Mouse (Mus musculus) ovary, postnatal 10 days (tissue): ENCODE data around the gene C1ql2.

Source experiments
- DNase-seq: peaks from one replicate; pipeline ENCODE4 v3.0.0; 2022; ENCODE audit warnings: low spot score

The C1ql2 gene

DNA sequence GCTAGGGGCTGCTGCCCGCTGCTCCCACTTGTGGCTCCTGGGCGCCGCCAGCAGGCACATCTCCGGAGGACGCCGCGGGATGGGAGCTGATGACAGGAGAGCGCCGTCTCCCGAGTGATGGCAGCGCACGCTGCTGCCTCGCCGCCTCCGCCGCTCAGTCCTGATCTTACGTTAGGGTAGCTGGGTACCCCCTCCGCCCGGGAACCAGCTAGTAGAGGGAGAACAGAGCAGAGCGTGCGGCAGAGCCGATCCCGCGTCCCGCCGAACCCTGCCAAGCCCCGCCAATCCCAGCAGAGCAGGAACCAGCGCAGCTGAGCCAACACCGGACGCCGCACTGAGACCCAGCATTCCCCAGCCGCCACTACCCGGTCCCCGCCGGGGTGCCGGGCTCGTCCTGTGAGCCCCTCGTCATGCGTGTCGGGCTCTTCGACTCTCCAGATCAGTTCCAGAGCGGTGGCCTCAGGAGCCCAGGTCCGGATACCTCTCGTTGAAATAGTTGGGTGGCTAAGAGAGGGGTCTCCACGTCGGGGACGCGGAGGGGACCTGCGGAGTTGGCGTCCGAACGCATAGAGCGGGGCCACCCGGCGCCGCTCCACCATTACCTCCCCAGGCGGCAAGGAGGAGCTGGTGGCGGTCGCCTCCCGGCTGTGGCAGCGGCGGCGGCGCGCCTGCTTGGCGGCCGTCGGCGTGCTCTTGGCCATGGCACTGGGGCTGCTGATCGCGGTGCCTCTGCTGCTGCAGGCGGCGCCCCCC, at the start of gene C1ql2:
TSS of gene C1ql2 (plus strand) at position 164 of the 753 bp plus-strand sequence.
- DNase-seq = no peak

DNA sequence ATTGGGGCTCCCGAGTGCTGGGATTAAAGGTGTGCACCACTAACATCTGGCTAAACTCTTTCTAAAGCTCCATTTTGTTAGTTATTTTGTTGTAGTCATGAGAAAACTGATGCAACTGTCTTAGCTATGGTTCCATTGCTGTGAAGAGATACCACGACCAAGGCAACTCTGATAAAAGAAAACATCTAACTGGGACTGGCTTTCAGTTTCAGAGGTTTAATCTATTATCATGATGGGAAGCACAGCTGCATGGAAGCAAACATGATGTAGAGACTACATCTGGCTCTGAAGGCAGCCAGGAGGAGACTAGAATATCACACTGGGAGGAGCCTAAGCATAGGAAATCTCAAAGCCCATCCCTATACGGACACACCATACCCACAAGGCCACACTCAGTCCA, 48.7 kb upstream of the C1ql2 start:
- no peak for DNase-seq

DNA sequence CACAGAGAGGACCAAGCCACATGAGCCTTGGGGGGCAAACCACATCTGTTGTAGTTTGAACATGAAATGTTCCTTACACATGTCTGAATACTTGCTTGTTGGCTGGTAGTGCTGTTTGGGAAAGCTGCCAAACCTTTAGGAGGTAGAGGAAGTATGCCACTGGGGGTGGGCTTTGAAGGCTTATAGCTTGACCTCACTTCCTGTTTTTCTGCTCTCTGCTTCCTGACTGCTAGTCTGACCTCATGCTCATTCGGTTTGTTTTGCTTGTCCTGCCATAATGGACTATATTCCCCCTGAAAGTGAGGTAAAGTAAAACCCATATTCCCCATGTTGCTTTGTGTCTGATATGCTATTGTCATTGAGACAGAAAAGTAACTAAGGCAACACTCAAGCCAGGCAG, 46.6 kb upstream of the C1ql2 start:
- DNase-seq = no peak

DNA sequence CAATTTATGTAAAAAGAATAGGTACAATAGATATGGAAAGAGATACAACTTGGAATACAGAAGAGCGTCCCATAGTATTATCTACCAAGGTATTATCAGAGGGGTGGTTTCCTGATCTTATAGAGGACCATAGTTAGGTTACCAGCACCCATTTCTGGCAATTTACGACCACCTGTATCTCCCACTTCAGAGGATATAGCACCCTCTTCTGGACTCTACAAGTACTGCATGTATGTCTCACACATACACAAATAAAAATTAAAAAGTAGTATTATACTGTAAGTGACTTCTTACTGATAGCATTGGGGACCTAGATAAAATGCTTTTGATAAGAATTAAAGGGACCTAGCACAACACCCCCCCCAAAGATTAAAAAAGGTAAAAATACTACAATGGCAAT, 43.4 kb upstream of the C1ql2 start:
- DNase-seq = no peak

DNA sequence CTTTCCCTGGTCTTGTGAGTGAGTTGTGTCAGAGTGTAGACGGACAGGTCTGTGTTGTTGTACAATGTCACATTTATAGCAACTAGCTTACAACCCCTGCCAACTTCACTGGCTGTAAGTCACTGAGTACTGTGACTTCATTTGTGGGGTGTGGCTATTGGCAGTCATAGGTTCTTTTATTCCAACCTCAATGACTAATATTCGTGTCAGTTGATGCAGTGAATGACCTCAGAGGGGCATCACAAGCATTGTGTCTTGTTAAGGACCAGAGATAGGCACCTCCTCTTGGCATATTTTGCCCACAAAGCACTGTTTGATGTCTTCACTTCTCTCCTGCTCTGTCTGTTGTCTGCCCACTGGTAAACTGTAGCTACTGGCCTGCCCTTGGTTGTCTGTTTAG, 34.6 kb upstream of the C1ql2 start:
- no peak for DNase-seq

DNA sequence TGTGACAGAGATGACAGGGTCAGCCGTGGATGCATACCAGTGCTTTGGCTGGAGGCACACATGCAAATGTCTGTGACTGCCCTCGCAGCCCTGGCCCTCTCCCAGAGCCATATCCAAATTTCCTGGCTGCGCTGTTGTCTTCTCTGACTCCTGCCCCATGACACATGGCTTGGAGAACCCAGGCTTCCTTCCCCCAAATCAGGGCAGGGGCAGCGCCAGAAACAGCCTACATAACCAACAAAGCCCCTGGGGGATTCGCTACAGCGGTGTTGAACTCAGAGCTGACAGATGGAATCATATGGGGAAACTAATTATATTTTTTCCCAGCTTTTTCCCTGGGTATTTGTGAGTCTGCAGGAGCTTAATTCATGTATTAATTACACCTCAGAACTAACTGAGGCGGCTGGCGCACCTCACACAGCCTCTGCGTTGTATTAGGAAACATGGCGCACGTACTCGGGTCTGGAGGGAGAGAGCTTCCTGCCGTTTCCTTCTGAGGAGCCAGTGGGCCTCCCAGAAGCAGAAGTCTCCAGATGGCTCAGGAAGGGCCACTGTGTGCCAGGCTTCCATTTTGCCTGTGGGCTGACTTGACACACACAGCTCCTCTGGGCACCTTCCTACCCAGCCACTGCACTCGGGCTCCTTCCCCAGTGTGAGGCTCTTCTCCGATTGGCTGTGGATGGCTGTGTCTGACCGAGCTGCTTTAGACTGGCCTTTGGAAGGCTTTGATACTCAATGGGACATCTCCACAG, 18.9 kb upstream of the C1ql2 start:
- no peak for DNase-seq

DNA sequence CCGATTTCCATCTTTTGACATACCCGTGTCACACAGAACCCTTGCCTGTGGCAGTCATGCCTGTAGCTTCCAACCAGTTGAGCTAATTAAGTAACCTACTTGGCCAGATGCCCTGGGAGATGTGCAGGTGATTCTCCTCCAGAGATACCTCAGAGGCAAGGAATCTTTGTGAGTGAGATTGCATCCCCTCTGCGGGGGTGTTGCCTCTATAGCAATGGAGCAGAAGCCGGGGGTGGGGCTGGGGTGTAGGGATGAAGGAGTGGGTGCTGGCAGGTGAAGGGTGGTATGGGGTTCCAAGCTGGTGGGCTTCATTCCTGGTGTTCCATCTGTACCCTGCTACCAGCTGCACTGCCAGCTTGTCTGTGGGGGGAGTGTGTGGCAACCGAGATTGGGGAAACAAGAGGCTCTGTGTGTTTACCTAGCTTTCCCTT, 17.2 kb upstream of the C1ql2 start:
- DNase-seq = no peak

DNA sequence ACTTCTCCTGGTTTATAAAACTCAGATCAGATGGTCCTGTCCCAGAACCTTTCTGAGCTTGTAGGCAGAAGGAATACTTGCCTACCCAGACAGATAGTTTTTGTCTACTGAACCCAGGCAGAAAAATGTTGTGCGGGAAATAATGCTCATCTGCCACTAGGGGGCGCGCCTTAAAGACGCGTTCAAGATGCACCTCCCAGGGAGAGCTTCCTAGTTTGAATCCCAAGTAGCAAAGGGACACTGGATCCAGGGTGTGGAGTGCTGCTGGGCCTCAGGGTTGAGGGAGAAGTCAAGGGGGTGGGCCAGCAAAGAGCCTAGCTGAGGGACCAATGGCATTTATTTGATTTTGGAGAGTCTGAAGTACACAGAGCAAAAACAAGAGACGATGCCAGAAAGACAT, 12.7 kb upstream of the C1ql2 start:
- no peak for DNase-seq

DNA sequence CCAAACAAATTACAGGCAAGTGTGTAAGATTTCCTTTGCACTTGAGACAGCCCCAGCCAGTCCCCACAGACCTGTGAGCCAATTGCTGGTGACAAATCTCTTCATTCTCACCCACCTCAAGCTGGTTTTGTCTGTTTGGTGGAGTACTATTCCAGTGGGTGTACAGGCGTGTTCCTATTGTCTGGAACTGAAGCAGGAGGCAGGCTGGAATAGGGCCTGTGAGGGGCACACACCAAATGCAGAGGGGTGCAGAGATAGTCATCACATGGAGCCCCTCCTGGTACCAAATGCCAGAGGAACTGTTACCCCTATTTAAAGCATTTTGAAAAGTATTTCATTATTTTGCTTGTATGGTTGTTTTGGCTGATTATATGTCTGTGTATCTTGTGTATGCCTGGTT, 12.2 kb upstream of the C1ql2 start:
- no peak for DNase-seq

DNA sequence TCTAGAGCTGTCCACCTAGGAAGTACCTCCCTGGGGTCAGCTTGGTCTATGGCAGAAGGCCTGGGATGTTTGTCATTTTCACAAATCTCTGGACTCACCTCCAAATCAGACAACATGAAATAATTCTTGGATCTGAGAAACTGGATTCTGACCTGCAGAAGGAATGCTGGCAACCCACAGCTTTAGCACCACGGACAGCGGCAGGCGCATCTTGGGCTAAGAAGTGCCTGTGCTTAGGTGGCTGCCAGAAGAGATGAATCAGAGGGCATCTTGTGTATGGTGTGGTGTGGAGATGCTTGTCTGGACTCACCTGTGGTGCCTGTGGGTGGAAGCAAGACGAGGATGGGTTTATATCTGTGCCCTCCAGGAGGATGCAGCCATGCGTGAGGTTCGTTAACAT, 8.5 kb upstream of the C1ql2 start:
- DNase-seq = peak; percentile 39

DNA sequence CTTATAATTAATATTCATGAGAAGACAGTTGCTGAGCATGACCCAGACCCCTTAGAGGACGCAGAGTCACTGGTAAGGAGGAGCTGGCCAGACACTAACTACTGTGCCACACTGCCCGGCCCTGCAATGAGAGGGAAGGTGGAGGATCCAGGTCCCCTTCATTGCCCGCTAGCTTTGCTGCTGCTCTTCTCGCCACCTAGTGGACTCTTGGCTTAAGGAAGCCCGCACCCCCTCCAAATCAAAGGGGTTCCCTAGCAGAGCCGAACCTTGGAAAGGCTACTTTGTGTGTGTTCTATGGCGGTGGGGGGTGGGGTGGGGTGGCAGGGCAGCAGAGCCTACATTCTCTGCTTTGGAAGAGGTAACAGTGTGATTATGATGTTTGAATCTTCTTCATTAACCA, 2.4 kb upstream of the C1ql2 start:
- DNase-seq = no peak

DNA sequence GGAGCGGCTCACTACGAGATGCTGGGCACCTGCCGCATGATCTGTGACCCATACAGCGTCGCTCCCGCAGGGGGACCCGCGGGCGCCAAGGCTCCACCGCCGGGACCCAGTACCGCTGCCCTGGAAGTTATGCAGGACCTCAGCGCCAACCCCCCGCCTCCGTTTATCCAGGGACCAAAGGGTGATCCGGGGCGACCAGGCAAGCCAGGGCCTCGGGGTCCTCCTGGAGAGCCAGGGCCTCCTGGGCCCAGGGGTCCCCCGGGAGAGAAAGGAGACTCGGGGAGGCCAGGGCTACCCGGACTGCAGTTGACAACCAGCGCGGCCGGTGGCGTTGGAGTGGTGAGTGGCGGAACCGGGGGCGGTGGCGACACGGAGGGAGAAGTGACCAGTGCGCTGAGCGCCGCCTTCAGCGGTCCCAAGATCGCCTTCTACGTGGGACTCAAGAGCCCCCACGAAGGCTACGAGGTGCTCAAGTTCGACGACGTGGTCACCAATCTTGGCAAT, 842 bp downstream of the C1ql2 start:
- no peak for DNase-seq

DNA sequence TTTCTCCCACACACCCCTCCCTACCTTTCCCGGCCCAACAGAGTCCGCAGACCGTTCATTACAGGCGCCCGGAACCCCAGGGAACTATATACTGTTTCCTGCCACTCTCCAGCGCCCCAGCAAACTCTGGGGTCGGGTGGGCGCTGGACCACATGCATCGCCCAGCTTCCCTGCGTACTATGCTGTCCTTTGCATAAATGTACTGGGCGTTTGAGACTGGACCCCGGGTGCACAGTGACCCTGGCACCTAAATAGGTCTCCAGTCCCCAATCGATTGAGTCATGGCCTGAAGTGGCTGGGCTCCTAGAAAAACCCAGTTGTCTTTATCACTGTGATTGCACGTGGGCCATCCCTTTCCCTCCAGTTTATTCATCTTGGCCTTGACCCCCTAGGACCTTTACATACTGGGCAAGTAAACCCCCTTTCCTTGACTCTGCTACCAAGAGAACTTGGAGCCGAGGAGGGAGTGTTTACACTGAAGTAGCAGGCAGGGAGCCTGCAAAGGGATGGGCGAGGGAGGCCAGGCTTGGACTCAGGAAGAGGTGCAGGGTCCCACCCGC, 1.5 kb downstream of the C1ql2 start:
- no peak for DNase-seq

DNA sequence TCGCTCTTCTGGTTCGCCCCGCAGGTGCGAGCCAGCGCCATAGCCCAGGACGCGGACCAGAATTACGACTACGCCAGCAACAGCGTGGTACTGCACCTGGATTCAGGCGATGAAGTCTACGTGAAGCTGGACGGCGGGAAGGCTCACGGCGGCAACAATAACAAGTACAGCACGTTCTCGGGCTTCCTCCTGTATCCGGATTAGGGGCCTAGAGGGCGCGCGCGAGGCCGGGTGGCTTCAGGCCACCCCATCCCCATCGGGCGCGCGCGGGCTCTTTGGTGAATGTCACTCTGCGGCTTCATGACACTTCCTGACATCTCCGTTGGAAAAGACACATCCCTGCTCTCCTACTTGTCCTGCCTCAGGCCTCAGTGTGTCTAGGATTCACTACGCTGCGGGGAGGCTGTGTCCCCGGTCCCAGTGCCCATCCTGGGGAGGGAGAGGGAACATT, 2.0 kb downstream of the C1ql2 start:
- DNase-seq = no peak

DNA sequence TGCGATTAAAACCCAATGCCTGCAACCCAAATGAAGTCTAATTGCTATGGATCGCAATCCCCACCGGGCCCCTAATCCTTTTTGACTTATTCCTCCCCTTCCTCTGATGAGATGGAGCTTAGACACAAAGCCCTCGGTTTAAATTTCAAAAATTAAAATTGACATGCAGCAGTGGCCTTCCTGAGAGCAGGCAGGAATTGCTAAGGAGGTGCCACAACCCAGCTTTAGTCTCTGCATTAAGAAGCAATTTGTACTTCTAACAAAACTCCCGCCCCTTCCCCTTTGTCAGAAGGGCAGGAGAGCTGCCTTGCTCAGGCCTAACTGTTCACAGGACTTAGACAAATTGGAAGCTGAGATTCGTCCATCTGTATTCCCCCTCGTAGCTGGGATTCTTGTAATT, 4.6 kb downstream of the C1ql2 start:
- DNase-seq = no peak

DNA sequence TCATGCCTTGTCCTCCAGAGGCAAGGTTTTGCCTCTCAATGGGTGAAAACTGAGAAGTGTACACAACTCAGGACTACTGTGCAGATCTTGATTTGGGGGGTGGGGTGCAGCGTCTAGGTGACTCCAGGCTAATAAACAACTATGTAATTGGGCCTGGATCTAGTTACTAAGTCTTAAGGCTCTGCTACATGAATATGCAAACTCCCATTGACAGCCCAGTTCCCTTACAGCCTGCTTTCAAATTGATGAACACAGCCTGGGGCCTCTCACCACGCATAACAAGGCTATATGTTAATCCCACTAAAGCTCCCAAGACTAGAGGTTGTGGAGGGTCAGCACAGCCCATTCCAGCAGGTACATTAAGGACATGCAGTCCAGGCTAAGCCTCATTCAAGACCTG, 14.0 kb downstream of the C1ql2 start:
- DNase-seq = no peak

DNA sequence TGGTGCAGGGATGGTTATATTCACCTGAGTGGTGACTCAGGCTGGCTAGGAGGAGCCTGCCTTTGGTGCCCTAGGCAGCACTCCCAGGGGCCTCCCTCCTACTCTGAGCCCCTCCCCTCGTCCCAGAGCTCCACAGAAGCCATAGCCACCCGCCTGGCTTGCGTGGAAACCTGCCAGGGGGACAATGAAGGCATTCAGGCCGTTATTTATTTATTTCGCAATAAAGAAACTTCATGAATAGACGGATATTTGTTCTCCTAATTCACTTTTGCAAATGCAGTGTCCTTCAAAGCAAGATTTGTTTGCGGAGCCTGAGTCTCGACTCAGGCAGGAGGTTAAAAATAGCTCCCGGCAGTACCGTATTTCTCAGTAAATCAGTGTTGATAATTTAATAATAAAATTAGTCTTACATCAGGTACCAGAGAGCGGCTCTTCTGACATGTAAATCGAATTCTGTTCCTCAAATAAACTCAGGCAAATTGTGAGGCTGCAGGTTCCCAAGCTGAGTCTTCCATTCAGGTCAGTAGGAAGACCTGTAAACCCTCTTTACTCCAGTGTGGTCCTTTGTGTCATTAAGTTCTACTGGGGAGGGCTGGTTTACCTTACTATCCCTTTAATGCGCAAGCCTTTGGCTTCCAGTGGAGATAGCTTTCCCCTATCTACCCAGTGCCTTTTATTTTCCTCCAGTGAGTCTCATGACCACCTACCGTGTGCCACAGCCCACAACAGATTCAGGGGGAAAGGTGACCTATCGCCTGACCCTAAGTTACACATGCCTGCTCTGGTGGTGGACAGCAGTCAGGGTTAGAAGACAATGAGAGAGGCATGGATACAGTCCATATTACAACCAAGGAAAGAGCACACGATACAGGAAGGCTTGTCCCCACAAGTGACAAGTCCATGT, 17.2 kb downstream of the C1ql2 start:
- DNase-seq = no peak

DNA sequence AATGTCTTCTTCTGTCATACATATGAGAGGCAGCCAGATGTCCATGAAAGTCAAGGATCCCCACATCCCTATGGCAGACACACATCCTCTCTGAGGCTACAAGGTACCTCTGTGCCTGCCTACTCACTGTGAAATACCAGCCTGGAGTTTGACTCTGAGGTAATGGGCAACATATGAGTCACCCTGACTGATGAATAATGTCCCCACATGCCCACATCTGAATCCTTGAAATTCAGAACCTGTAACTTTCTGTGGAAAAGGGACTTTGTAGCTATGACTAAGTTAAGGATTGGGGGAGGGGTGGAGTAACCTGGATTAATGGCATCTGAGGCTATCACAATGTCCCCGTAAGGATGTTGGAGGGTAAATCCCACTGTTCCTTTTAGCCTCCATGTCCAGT, 23.3 kb downstream of the C1ql2 start:
- no peak for DNase-seq

DNA sequence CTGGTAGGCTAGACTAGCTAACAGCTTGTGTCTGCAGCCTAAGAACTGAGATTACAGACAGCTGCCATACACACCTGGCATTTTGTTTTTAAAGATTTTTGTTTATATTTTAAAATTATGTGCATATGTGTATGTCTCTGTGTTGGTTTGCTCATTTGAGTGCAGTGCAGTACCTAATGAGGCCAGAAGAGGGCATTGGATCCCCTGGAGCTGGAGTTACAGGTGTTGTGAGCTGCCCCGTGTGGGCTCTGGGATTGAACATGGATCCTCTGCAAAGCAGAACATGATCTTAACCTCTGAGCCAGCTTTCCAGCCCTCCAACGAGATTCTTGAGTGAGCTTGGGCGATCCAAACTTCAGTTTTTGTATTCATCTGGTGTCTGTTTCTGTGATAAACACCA, 27.8 kb downstream of the C1ql2 start:
- DNase-seq = no peak

DNA sequence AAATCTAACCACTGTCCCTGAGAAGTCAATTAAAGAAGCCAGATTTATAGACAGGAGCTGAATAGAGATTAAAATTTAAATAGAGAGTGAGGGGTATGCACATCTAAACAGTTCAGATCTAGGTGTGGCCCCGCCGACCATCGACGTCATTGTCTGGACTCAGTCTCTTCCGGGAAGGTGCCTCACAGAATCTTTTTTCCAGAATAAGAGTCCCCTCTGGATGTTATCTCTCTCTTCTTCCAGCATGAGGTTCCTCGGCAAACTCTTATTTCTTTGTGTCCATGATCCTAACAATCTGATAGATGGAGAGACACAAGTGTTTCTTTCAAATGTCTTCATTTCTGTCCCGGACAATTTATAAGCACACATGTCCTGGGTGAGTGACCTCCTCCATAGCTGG, 33.7 kb downstream of the C1ql2 start:
- no peak for DNase-seq

DNA sequence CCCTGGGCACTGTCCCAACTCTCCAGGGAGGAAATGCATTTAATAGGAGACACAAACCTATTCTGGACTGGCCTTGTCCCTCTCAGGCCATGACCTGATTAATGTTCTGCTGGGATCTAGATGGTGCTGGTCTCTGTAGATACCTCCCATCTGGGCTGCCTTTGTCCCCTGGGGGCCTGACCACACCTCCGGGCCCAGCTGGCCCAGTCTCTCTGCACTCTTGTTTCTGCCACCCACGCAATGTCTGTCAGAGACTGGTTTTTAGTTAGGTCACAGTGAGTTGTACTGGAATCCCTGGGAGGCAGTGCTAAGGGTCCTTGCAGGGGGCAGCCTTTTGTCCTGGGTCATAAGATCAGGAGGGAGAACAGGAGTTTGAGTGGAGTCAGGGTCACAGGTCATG, 34.5 kb downstream of the C1ql2 start:
- DNase-seq = no peak

DNA sequence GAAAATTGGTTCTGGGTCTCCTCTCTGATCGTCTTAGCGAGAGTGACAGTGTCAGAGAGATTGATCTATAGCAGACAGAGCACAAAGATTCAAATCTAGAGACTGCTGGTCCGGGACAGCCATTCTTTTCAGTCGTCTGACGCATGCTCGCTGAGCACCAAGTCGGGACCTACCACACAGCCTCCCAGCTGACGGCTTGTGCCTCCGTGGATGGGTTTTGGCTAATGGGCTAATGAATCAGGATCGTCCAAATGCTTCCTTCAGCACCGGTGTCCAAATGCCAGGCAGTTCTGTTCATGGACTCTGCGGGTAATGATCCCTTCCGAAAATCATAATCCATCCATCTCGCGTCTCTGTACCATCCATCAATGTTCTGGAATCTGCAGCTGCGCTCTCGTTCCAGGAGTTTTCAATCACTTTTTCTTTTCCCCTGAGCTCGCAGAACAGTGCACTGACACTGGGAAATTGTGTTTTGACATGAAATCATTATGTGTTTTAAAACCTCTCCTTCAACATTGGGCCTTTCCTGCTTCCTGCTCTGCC, 44.7 kb downstream of the C1ql2 start:
- DNase-seq = no peak
